Comparison of ENCODE assay signal across 25 mouse cellular contexts in genomic region chr2:102809436-102809835, GRCm38 (mm10).
DNase-seq lines count a peak whose midpoint lies in the region; ATAC-seq and TF ChIP-seq lines count a peak whose summit lies in the region.
"Had no signal": no experiment of that assay in that cellular context is flagged by ENCODE, and none has a peak within 500 bp of the region (broad histone marks: within the 10 kb centered on the region; RNA-seq: fewer than 3 reads in every experiment).

No protein-coding gene starts in this region.

- H3K27ac ChIP-seq in limb, embryonic 14.5 days (replicated peaks; ENCODE audit: low read depth, low read length) = no peak overlapping the region
- H3K27ac ChIP-seq in limb, embryonic 10.5 days = no peak overlapping the region
- H3K27ac ChIP-seq in midbrain, embryonic 11.5 days (ENCODE audit: low read depth, low read length) = no peak overlapping the region
- H3K27ac ChIP-seq in midbrain, embryonic 14.5 days (replicated peaks; ENCODE audit: low read depth, low read length) = no peak overlapping the region
- peak overlapping the region; percentile 80; the same call in 1 of the 2 replicates for H3K27ac ChIP-seq in embryonic facial prominence, embryonic 15.5 days (replicated peaks)
- H3K27ac ChIP-seq: forebrain, embryonic 10.5 days; forebrain, embryonic 13.5 days; hindbrain, embryonic 10.5 days; hindbrain, embryonic 13.5 days had no signal

- peak; percentile 42 for DNase-seq in limb, embryonic 14.5 days (ENCODE audit: low spot score)
- no peak for DNase-seq in limb, embryonic 10.5 days (ENCODE audit: low spot score)
- peak; percentile 73 for DNase-seq in midbrain, embryonic 11.5 days (ENCODE audit: low spot score, missing footprints)
- DNase-seq in midbrain, embryonic 14.5 days = no peak
- no peak for DNase-seq in testis, postnatal 10 days (ENCODE audit: low spot score)
- DNase-seq: adrenal gland, adult 8-10 months; adrenal gland, postnatal 25 days; cerebellum, adult 11-12 months; cerebellum, adult 8-10 months; cerebellum, postnatal 10 days; cerebellum, postnatal 36 days; embryo, embryonic 11 days; gastrocnemius, postnatal 10 days; gastrocnemius, postnatal 36 days; heart, postnatal 36 days had no signal

- H3K27me3 ChIP-seq in limb, embryonic 14.5 days (ENCODE audit: control insufficient read depth, insufficient read depth, low read length) = no peaks in the 10 kb centered on the region
- no peaks in the 10 kb centered on the region for H3K27me3 ChIP-seq in limb, embryonic 10.5 days (ENCODE audit: low read depth, poor library complexity, severe bottlenecking)
- no peaks in the 10 kb centered on the region for H3K27me3 ChIP-seq in midbrain, embryonic 11.5 days (ENCODE audit: control insufficient read depth, insufficient read depth, low read length)
- no peaks in the 10 kb centered on the region for H3K27me3 ChIP-seq in midbrain, embryonic 14.5 days (ENCODE audit: control insufficient read depth, insufficient read depth, low read length)
- no peaks in the 10 kb centered on the region for H3K27me3 ChIP-seq in embryonic facial prominence, embryonic 15.5 days
- H3K27me3 ChIP-seq: forebrain, embryonic 13.5 days; hindbrain, embryonic 13.5 days had no signal

- H3K4me1 ChIP-seq in limb, embryonic 14.5 days (ENCODE audit: control insufficient read depth, insufficient read depth, low read length) = peaks cover 7% of the 10 kb centered on the region; the same call in 1 of the 2 replicates
- no peaks in the 10 kb centered on the region for H3K4me1 ChIP-seq in limb, embryonic 10.5 days
- no peaks in the 10 kb centered on the region for H3K4me1 ChIP-seq in midbrain, embryonic 11.5 days (ENCODE audit: control insufficient read depth, insufficient read depth, low read length)
- no peaks in the 10 kb centered on the region for H3K4me1 ChIP-seq in midbrain, embryonic 14.5 days (ENCODE audit: control insufficient read depth, insufficient read depth, low read length)
- peaks cover 7% of the 10 kb centered on the region; the same call in 1 of the 2 replicates for H3K4me1 ChIP-seq in embryonic facial prominence, embryonic 15.5 days
- H3K4me1 ChIP-seq: forebrain, embryonic 10.5 days; forebrain, embryonic 13.5 days; hindbrain, embryonic 10.5 days; hindbrain, embryonic 13.5 days had no signal

- TF ChIP-seq POLR2A in limb, embryonic 14.5 days (IDR thresholded peaks at IDR 0.05; ENCODE audit: borderline replicate concordance, extremely low read depth, insufficient read depth, insufficient read length) = no peak

- H3K9ac ChIP-seq in limb, embryonic 14.5 days (ENCODE audit: low read depth, low read length, severe bottlenecking) = no peak overlapping the region
- H3K9ac ChIP-seq in midbrain, embryonic 11.5 days (ENCODE audit: low read length) = no peak overlapping the region
- H3K9ac ChIP-seq in midbrain, embryonic 14.5 days (replicated peaks; ENCODE audit: low read length) = no peak overlapping the region
- no peak overlapping the region for H3K9ac ChIP-seq in embryonic facial prominence, embryonic 15.5 days
- H3K9ac ChIP-seq: forebrain, embryonic 13.5 days; hindbrain, embryonic 13.5 days had no signal

- no peak overlapping the region for H3K4me3 ChIP-seq in limb, embryonic 14.5 days (replicated peaks; ENCODE audit: low read length)
- H3K4me3 ChIP-seq in limb, embryonic 10.5 days = no peak overlapping the region
- no peak overlapping the region for H3K4me3 ChIP-seq in midbrain, embryonic 11.5 days (ENCODE audit: low read depth, low read length)
- no peak overlapping the region for H3K4me3 ChIP-seq in midbrain, embryonic 14.5 days (replicated peaks; ENCODE audit: low read depth, low read length)
- no peak overlapping the region for H3K4me3 ChIP-seq in embryonic facial prominence, embryonic 15.5 days (replicated peaks)
- H3K4me3 ChIP-seq: forebrain, embryonic 10.5 days; forebrain, embryonic 13.5 days; hindbrain, embryonic 10.5 days; hindbrain, embryonic 13.5 days had no signal

- H3K9me3 ChIP-seq in limb, embryonic 14.5 days (ENCODE audit: control insufficient read depth, low read length) = no peaks in the 10 kb centered on the region
- no peaks in the 10 kb centered on the region for H3K9me3 ChIP-seq in limb, embryonic 10.5 days (replicated peaks)
- H3K9me3 ChIP-seq in midbrain, embryonic 11.5 days (ENCODE audit: control insufficient read depth, low read length) = no peaks in the 10 kb centered on the region
- H3K9me3 ChIP-seq in midbrain, embryonic 14.5 days (ENCODE audit: control insufficient read depth, low read length) = no peaks in the 10 kb centered on the region
- no peaks in the 10 kb centered on the region for H3K9me3 ChIP-seq in embryonic facial prominence, embryonic 15.5 days (replicated peaks)
- H3K9me3 ChIP-seq: forebrain, embryonic 10.5 days; forebrain, embryonic 13.5 days; hindbrain, embryonic 10.5 days; hindbrain, embryonic 13.5 days had no signal

- no peaks in the 10 kb centered on the region for H3K36me3 ChIP-seq in limb, embryonic 14.5 days (ENCODE audit: control insufficient read depth, insufficient read depth, low read length)
- no peaks in the 10 kb centered on the region for H3K36me3 ChIP-seq in limb, embryonic 10.5 days
- H3K36me3 ChIP-seq in midbrain, embryonic 11.5 days (ENCODE audit: control insufficient read depth, insufficient read depth, low read length) = no peaks in the 10 kb centered on the region
- H3K36me3 ChIP-seq in midbrain, embryonic 14.5 days (ENCODE audit: control insufficient read depth, insufficient read depth, low read length) = no peaks in the 10 kb centered on the region
- no peaks in the 10 kb centered on the region for H3K36me3 ChIP-seq in embryonic facial prominence, embryonic 15.5 days
- H3K36me3 ChIP-seq: forebrain, embryonic 10.5 days; hindbrain, embryonic 10.5 days; hindbrain, embryonic 13.5 days had no signal

- WGBS in limb, embryonic 14.5 days = 55% methylated on average over 1 of the region's 1 CpGs
- 92% methylated on average over 1 of the region's 1 CpGs for WGBS in limb, embryonic 10.5 days
- 85% methylated on average over 1 of the region's 1 CpGs for WGBS in midbrain, embryonic 11.5 days
- WGBS in midbrain, embryonic 14.5 days = 86% methylated on average over 1 of the region's 1 CpGs
- WGBS in embryonic facial prominence, embryonic 15.5 days = 61% methylated on average over 1 of the region's 1 CpGs

- no peak overlapping the region for H3K4me2 ChIP-seq in limb, embryonic 14.5 days (replicated peaks; ENCODE audit: low read depth, low read length, severe bottlenecking)
- no peak overlapping the region for H3K4me2 ChIP-seq in midbrain, embryonic 11.5 days
- H3K4me2 ChIP-seq in midbrain, embryonic 14.5 days (ENCODE audit: low read length) = no peak overlapping the region
- H3K4me2 ChIP-seq in embryonic facial prominence, embryonic 15.5 days (replicated peaks) = no peak overlapping the region
- H3K4me2 ChIP-seq: forebrain, embryonic 13.5 days; heart, embryonic 11.5 days; hindbrain, embryonic 13.5 days had no signal

- no peak for ATAC-seq in limb, embryonic 14.5 days (ENCODE audit: low FRiP score, low read depth)
- no peak for ATAC-seq in midbrain, embryonic 11.5 days (ENCODE audit: low FRiP score)
- ATAC-seq in midbrain, embryonic 14.5 days (ENCODE audit: low FRiP score, low TSS enrichment) = no peak
- no peak for ATAC-seq in embryonic facial prominence, embryonic 15.5 days (ENCODE audit: insufficient number of reproducible peaks, low FRiP score, low TSS enrichment, low read depth)
- ATAC-seq: activated CD4-positive, CD25-positive, alpha-beta regulatory T cell, adult 4 months; CD4-positive, CD25-positive, alpha-beta regulatory T cell, adult 4 months; forebrain, embryonic 13.5 days; forebrain, embryonic 16.5 days; hindbrain, embryonic 16.5 days had no signal

Comparison
In these comparisons a context has a peak if more than half of its experiments do, and no peak if none do; other contexts are left out.
1. DNase-seq: peak in limb, embryonic 14.5 days (single experiment) and midbrain, embryonic 11.5 days (single experiment); none in limb, embryonic 10.5 days (single experiment), midbrain, embryonic 14.5 days (single experiment) and testis, postnatal 10 days (single experiment).